Mouse (Mus musculus) hindbrain, postnatal 0 days (tissue): ENCODE measurements around the gene Usb1. TPM values are rescaled to one million over a fixed set of nuclear protein-coding genes. Genes with fewer than 3 reads are reported as not detected.
"Not testable (repeated sequence)": the region's sequence is repeated elsewhere in the genome, so short reads cannot be mapped to it uniquely, and the experiment has no call there.

Experiments
- ATAC-seq: fragments of 200-750 bp; cut with Nextera tagmentation; 2 replicates; pipeline ENCODE4 v1.8.0; 2017; ENCODE audit warnings: mild to moderate bottlenecking, moderate TSS enrichment, moderate library complexity
- DNase-seq: peaks from one replicate; pipeline ENCODE4 v3.0.0-alpha.2; 2015; ENCODE audit warnings: low spot score
- H3K27ac ChIP-seq: fragments of 300-500 bp; sonication (generic); 2 replicates; pipeline ENCODE4 v1.5.1; 2014; ENCODE audit warnings: mild to moderate bottlenecking
- H3K27me3 ChIP-seq: fragments of 300-500 bp; sonication (generic); 2 replicates; pipeline ENCODE4 v1.6.1; 2014; ENCODE audit warnings: low read length, mixed read lengths; ENCODE audit not compliant: insufficient read depth
- H3K36me3 ChIP-seq: fragments of 300-500 bp; sonication (generic); 2 replicates; pipeline ENCODE4 v1.6.1; 2014; ENCODE audit warnings: low read length, mixed read lengths; ENCODE audit not compliant: insufficient read depth
- H3K4me1 ChIP-seq: fragments of 300-500 bp; sonication (generic); 2 replicates; pipeline ENCODE4 v1.6.1; 2014; ENCODE audit warnings: antibody characterized with exemption, low read length, mixed read lengths; ENCODE audit not compliant: insufficient read depth
- H3K4me2 ChIP-seq: fragments of 300-500 bp; sonication (generic); 2 replicates; pipeline ENCODE4 v1.6.1; 2014; ENCODE audit warnings: low read depth, mild to moderate bottlenecking, low read length, moderate library complexity, mixed read lengths
- H3K4me3 ChIP-seq: fragments of 300-500 bp; sonication (generic); 2 replicates; pipeline ENCODE4 v1.5.1; 2014; ENCODE audit warnings: low read length
- H3K9ac ChIP-seq: fragments of 300-500 bp; sonication (generic); replicated peaks from 2 replicates; pipeline ENCODE4 v1.6.1; 2014; ENCODE audit warnings: mild to moderate bottlenecking, low read length, moderate library complexity, mixed read lengths
- H3K9me3 ChIP-seq: fragments of 300-500 bp; sonication (generic); 2 replicates; pipeline ENCODE4 v1.6.1; 2016; ENCODE audit warnings: low read length, mixed read lengths
- CTCF ChIP-seq: IDR thresholded peaks from 2 replicates; pipeline ENCODE4 v1.5.1; 2016; ENCODE audit warnings: antibody characterized with exemption, control low read depth, low read depth
- WGBS: fragments of 180-500 bp; shearing (Covaris S2); extraction: QIAGEN DNeasy Blood & Tissue Kit; methylation state at CpG from one replicate; pipeline ENCODE4 v1.1.7; 2014; 5-methylcytosine and 5-hydroxymethylcytosine counted together
- polyA plus RNA-seq: library from polyadenylated mRNA; unstranded; fragments of >200 nt; fragmentation: Nextera tagmentation; extraction: Ambion mirVana; gene quantifications from 2 replicates; pipeline ENCODE4 v1.2.1, GENCODE M21; 2015
- total RNA-seq: library from RNA; depleted of rRNA; stranded (reverse); fragments of >200 nt; gene quantifications from 2 replicates; pipeline ENCODE4 v1.2.3, GENCODE M21; 2014

Gene Usb1
- total and polyA plus RNA-seq, 2 experiments from 2014 or later: 22.8 to 25.9 TPM

- ATAC-seq (no peak), DNase-seq (no peak)
- H3K4me1 ChIP-seq: no peaks in the 10 kb centered on the region
- TF ChIP-seq CTCF: no peak
- 89% methylated on average over 4 of the region's 4 CpGs for WGBS
- no peaks in the 10 kb centered on the region for H3K27me3 ChIP-seq
- no peak overlapping the region for H3K4me2 ChIP-seq
- H3K9me3 ChIP-seq: no peaks in the 10 kb centered on the region
- H3K9ac ChIP-seq: no peak overlapping the region
- H3K27ac ChIP-seq: no peak overlapping the region
- peaks cover 3% of the 10 kb centered on the region; the same call in 1 of the 2 replicates for H3K36me3 ChIP-seq
- H3K4me3 ChIP-seq: no peak overlapping the region
Measured at GRCm38 (mm10) chr8:95377101-95377500, 45.0 kb downstream of the Usb1 start.

GRCm38 (mm10) chr8:95377863-95378291 is 45.8 kb downstream of the Usb1 start:
- H3K9ac ChIP-seq: no peak overlapping the region
- H3K9me3 ChIP-seq: no peaks in the 10 kb centered on the region
- H3K4me1 ChIP-seq: no peaks in the 10 kb centered on the region
- 46% methylated on average over 7 of the region's 7 CpGs for WGBS
- ATAC-seq (no peak), DNase-seq (no peak)
- no peaks in the 10 kb centered on the region for H3K27me3 ChIP-seq
- H3K4me2 ChIP-seq: no peak overlapping the region
- H3K27ac ChIP-seq: no peak overlapping the region
- no peak for TF ChIP-seq CTCF
- no peak overlapping the region for H3K4me3 ChIP-seq
- no peaks in the 10 kb centered on the region for H3K36me3 ChIP-seq

DNA sequence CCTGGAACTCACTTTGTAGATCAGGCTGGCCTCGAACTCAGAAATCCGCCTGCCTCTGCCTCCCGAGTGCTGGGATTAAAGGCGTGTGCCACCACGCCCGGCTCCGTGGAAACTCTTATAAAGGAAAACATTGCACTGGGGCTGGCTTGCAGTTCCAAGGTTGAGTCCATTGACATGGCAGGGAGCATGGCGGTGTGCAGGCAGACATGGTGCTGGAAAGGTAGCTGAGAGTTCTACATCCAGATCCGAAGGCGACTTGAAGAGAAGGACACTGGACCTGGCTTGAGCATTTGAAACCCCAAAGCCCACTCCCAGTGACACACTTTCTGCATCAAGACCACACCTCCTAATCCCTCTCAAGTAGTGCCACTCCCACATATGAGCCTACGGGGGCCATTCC is 46.8 kb downstream of the Usb1 start:
- not testable (repeated sequence) for H3K4me1 ChIP-seq, ATAC-seq, H3K9me3 ChIP-seq, H3K4me2 ChIP-seq, H3K36me3 ChIP-seq, DNase-seq, H3K4me3 ChIP-seq, H3K27me3 ChIP-seq, H3K9ac ChIP-seq, H3K27ac ChIP-seq
- WGBS: 96% methylated on average over 11 of the region's 11 CpGs

DNA sequence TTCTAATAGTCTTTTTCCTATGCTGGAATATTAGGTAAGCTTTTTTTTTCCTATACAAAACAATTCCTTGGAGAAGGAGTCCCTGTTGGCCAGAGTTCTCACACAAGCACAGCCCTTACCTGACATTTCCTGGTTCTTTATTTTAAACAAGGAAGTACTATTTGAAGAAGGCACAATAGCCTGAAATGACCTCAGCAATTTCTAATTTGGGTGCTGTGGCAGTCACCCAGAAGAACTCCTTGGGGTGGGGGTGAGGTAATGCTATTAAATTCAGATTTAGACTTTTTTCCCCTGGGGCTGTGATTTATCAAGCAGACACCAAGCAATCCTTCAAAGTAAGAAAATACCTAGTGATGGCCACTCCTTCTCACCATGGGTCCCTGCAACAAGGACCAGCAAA is 48.9 kb downstream of the Usb1 start:
- H3K9ac ChIP-seq: no peak overlapping the region
- H3K27me3 ChIP-seq: no peaks in the 10 kb centered on the region
- no peaks in the 10 kb centered on the region for H3K4me1 ChIP-seq
- H3K27ac ChIP-seq: no peak overlapping the region
- H3K9me3 ChIP-seq: no peaks in the 10 kb centered on the region
- DNase-seq (no peak), ATAC-seq (no peak)
- no peak for TF ChIP-seq CTCF
- no peak overlapping the region for H3K4me3 ChIP-seq
- H3K4me2 ChIP-seq: no peak overlapping the region
- H3K36me3 ChIP-seq: no peaks in the 10 kb centered on the region

- no peak overlapping the region for H3K4me3 ChIP-seq
- TF ChIP-seq CTCF: no peak
- DNase-seq: no peak
- H3K4me1 ChIP-seq: no peaks in the 10 kb centered on the region
- no peaks in the 10 kb centered on the region for H3K27me3 ChIP-seq
- ATAC-seq: no peak
- H3K27ac ChIP-seq: no peak overlapping the region
- H3K4me2 ChIP-seq: no peak overlapping the region
- WGBS: 89% methylated on average over 3 of the region's 3 CpGs
- no peak overlapping the region for H3K9ac ChIP-seq
- H3K36me3 ChIP-seq: no peaks in the 10 kb centered on the region
- H3K9me3 ChIP-seq: no peaks in the 10 kb centered on the region
Measured at GRCm38 (mm10) chr8:95381595-95381994, 49.5 kb downstream of the Usb1 start.

GRCm38 (mm10) chr8:95384501-95384900 is 52.4 kb downstream of the Usb1 start:
- H3K4me3 ChIP-seq: no peak overlapping the region
- no peak for ATAC-seq
- no peaks in the 10 kb centered on the region for H3K27me3 ChIP-seq
- no peak overlapping the region for H3K9ac ChIP-seq
- no peak for DNase-seq
- H3K9me3 ChIP-seq: no peaks in the 10 kb centered on the region
- no peak overlapping the region for H3K4me2 ChIP-seq
- no peaks in the 10 kb centered on the region for H3K4me1 ChIP-seq
- H3K27ac ChIP-seq: no peak overlapping the region
- no peak for TF ChIP-seq CTCF
- no peaks in the 10 kb centered on the region for H3K36me3 ChIP-seq
- WGBS: 76% methylated on average over 3 of the region's 3 CpGs

DNA sequence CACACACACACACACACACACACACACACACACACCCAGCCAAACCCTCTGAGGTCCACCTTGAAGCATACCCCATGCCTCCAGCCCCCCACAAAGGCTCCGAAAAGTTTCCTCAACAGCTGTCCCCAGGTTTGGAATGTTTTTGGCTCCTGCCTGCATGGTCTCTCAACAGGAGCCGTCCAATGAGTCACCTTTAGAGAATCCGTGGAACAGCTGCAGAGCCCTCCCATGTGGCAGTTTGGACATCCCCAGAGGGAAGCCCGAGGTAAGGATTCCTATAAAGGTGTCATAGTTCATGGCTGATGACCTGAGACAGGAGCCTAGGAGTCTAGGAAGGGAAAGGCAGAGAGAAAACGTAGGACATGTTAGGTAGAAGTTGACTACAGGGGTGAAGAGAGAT is 54.0 kb downstream of the Usb1 start:
- TF ChIP-seq CTCF: no peak
- no peak for DNase-seq

More for the DNA sequence above, 54.0 kb downstream of the Usb1 start:
- 74% methylated on average over 5 of the region's 5 CpGs for WGBS
- no peak overlapping the region for H3K4me3 ChIP-seq
- no peak overlapping the region for H3K4me2 ChIP-seq
- H3K27me3 ChIP-seq: no peaks in the 10 kb centered on the region
- H3K9me3 ChIP-seq: no peaks in the 10 kb centered on the region
- H3K4me1 ChIP-seq: no peaks in the 10 kb centered on the region
- no peak overlapping the region for H3K9ac ChIP-seq
- H3K36me3 ChIP-seq: no peaks in the 10 kb centered on the region
- ATAC-seq: no peak
- H3K27ac ChIP-seq: no peak overlapping the region
